ENCODE assay signal across 28 mouse cellular contexts in the genomic region with DNA sequence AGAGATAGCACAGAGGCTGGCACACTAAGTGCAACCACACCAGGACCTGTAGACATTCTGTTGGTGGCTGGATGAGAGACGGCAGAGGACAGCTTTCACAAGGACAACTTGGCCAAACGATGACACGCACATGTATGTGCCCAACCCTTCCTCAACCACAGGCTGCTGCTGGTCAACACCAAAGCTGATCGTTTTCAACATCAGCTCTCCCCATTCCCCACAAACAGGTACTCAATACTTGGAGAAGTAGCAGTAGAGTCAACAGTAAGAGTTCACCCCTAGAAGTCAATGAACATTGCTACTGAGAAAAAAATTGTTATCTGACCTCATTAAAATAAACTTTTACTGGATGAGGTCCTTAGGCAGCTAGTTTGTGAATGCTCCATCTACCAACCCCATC.
"Had no signal": no experiment of that assay in that cellular context is flagged by ENCODE, and none has a peak within 500 bp of the region (broad histone marks: within the 10 kb centered on the region; RNA-seq: fewer than 3 reads in every experiment).

No protein-coding gene starts in this region.

- H3K27me3 ChIP-seq: embryonic facial prominence, embryonic 12.5 days; embryonic facial prominence, embryonic 13.5 days; embryonic facial prominence, embryonic 15.5 days; forebrain, embryonic 12.5 days; forebrain, embryonic 13.5 days; forebrain, embryonic 15.5 days had no signal

- H3K4me1 ChIP-seq: embryonic facial prominence, embryonic 15.5 days had no signal

- H3K9me3 ChIP-seq: embryonic facial prominence, embryonic 10.5 days; embryonic facial prominence, embryonic 12.5 days; embryonic facial prominence, embryonic 15.5 days; forebrain, embryonic 10.5 days; forebrain, embryonic 12.5 days; forebrain, embryonic 13.5 days; forebrain, embryonic 15.5 days had no signal

- H3K4me2 ChIP-seq: embryonic facial prominence, embryonic 12.5 days; embryonic facial prominence, embryonic 13.5 days; embryonic facial prominence, embryonic 15.5 days; forebrain, embryonic 12.5 days; forebrain, embryonic 13.5 days; forebrain, embryonic 15.5 days had no signal

- DNase-seq: cerebellum, adult 2 months; cerebellum, adult 8-10 months; cerebellum, adult 9-10 months; cerebellum, adult 9-11 months; cerebellum, postnatal 10 days; cerebellum, postnatal 14 days; cerebellum, postnatal 25 days; cerebellum, postnatal 36 days; embryo, embryonic 11 days; forebrain, postnatal 0 days; gastrocnemius, adult 2 months; gastrocnemius, postnatal 10 days; gastrocnemius, postnatal 14 days; gastrocnemius, postnatal 25 days; gastrocnemius, postnatal 36 days; heart, adult 18-20 months; heart, adult 2 months had no signal

- ATAC-seq: forebrain, embryonic 13.5 days; forebrain, embryonic 14.5 days; forebrain, embryonic 15.5 days; forebrain, embryonic 16.5 days; forebrain, postnatal 0 days had no signal

- H3K9ac ChIP-seq: embryonic facial prominence, embryonic 12.5 days; embryonic facial prominence, embryonic 13.5 days; embryonic facial prominence, embryonic 15.5 days; forebrain, embryonic 12.5 days; forebrain, embryonic 13.5 days; forebrain, embryonic 15.5 days; forebrain, postnatal 0 days had no signal

- H3K27ac ChIP-seq: embryonic facial prominence, embryonic 10.5 days; embryonic facial prominence, embryonic 12.5 days; embryonic facial prominence, embryonic 13.5 days; embryonic facial prominence, embryonic 15.5 days; forebrain, embryonic 10.5 days; forebrain, embryonic 12.5 days; forebrain, embryonic 13.5 days; forebrain, embryonic 15.5 days; gastrocnemius, adult 2 months; heart, adult 2 months had no signal

- H3K36me3 ChIP-seq: embryonic facial prominence, embryonic 10.5 days; embryonic facial prominence, embryonic 12.5 days; embryonic facial prominence, embryonic 13.5 days; embryonic facial prominence, embryonic 15.5 days; forebrain, embryonic 10.5 days; forebrain, embryonic 12.5 days; forebrain, embryonic 15.5 days had no signal

- H3K4me3 ChIP-seq: embryonic facial prominence, embryonic 10.5 days; embryonic facial prominence, embryonic 12.5 days; embryonic facial prominence, embryonic 13.5 days; embryonic facial prominence, embryonic 15.5 days; erythroblast, embryonic 14.5 days; forebrain, embryonic 10.5 days; forebrain, embryonic 12.5 days; forebrain, embryonic 13.5 days; forebrain, embryonic 15.5 days; gastrocnemius, adult 2 months; heart, adult 2 months had no signal
